Mouse (Mus musculus) lung, postnatal 0 days (tissue): ENCODE measurements around the gene Vgll1.

Source experiments
- CTCF ChIP-seq: IDR thresholded peaks from 2 replicates; pipeline ENCODE4 v1.5.1; 2016; ENCODE audit warnings: antibody characterized with exemption, mild to moderate bottlenecking
- EP300 ChIP-seq: IDR thresholded peaks from 2 replicates; pipeline ENCODE4 v1.6.1; 2016; ENCODE audit warnings: antibody characterized with exemption, mild to moderate bottlenecking, control low read depth

- TF ChIP-seq CTCF (no peak), EP300 (no peak)
These were observed 49.7 kb downstream of the Vgll1 start for GRCm38 (mm10) chrX:57137627-57138026.
